Mouse (Mus musculus) layer of hippocampus, adult 8-10 months (tissue): ENCODE data around the gene 2610528J11Rik. TPM values are rescaled to one million over a fixed set of nuclear protein-coding genes. Genes with fewer than 3 reads are reported as not detected.
"Not testable (repeated sequence)": the region's sequence is repeated elsewhere in the genome, so short reads cannot be mapped to it uniquely, and the experiment has no call there.

Experiments used
- DNase-seq, 2 experiments: peaks; one replicate each; pipeline ENCODE4 v3.0.0; 2022; ENCODE audit warnings: low spot score in 2 of 2
- total RNA-seq, 4 experiments: library from RNA; stranded (reverse); gene quantifications; 2 replicates each; pipeline ENCODE4 v1.2.4; 2022

The 2610528J11Rik gene
- not detected for total RNA-seq

GRCm38 (mm10) chr4:118526408-118527334, at the start of gene 2610528J11Rik:
2610528J11Rik (plus strand) TSS chr4:118526999.
- DNase-seq = no peak

DNA sequence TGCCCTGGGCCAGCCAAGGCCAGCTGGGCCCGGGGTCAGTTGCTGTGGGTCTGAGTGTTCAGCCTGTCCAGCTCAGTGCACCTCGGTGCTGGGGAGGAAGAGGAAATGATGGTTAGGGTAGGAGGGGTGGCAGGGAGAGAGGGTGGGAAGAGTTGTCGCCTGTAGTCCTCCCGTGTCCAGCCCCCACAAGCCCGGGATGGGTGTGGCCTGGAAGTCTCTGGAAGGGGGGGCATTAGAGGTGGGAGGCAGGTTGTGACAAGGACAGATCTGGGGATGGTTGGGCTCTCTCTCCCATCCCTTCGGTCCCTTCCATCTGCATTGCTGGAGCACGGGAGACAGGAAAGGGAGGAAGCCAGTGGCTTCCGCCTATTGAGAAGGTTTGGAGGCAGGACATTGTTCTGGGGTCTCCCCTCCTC, 37.1 kb upstream of the 2610528J11Rik start, which contains the start of gene Tie1:
TSS of gene Tie1 (minus strand) at position 345 of the 416 bp plus-strand sequence.
- DNase-seq = no peak

- DNase-seq = no peak
Measured at GRCm38 (mm10) chr4:118490461-118490860, 36.3 kb upstream of the 2610528J11Rik start.

GRCm38 (mm10) chr4:118500171-118500724, 26.6 kb upstream of the 2610528J11Rik start:
- no peak for DNase-seq

DNA sequence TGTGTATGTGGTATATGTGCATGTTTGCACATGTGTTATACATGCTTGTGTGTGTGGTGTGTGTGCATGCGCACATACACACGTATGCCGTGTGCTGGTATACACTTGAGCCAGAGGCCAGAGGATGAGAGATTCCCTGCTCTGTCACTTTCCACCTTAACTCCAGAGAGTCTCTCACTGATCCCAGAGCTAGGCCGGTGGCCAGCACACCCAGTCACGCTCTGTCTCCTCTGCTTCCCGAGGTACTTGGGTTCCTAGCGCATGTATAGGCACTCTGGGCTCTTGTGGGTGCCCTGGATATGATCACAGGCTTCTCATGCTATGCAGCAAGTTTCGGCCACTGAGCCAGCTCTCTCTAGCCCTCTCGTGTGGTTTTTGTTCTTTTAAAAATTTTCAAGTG, 26.0 kb upstream of the 2610528J11Rik start:
- DNase-seq = no peak

GRCm38 (mm10) chr4:118505551-118505950, 21.2 kb upstream of the 2610528J11Rik start:
- DNase-seq = no peak

- DNase-seq = not testable (repeated sequence)
Measured at GRCm38 (mm10) chr4:118507171-118507570, 19.6 kb upstream of the 2610528J11Rik start.

GRCm38 (mm10) chr4:118509050-118509449, 17.7 kb upstream of the 2610528J11Rik start:
- no peak for DNase-seq

DNA sequence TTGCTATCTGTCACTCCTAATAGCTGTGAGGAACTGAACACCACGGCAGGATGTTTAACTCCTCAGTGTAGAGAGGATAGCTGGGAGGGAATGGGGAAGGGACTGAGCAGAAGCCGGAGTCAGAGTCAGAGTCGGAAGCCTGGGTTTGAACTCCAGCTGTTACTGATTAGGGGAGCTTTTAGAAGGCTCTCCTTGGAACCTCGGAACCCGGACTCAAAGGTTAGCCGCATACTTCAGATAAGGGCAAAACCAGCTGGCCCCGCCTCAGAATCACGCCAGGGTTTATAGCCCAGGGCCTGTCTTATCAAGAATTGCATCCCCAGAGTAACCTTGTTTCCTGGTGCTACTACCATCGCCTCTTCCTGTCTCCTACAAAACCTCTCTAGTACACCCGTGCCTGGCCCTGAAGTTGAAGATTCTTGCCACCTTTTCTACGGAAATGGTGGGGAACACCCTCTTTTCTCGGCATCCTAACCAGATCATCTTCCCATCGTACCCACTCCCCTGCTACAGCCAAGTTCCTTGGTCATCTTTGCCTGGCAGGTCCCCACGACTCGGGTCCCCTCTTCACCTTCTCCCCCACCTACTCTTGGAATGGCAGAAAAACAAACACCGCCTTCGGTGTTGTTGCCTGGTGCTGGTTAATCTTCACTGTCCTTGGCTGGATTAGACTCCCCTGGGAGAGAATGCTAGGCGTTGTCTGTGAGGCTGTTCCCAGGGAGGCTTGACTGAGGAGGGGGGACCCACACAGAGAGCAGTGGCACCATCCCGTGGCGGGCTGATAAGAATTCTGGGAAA, 9.9 kb upstream of the 2610528J11Rik start:
- DNase-seq = no peak

DNA sequence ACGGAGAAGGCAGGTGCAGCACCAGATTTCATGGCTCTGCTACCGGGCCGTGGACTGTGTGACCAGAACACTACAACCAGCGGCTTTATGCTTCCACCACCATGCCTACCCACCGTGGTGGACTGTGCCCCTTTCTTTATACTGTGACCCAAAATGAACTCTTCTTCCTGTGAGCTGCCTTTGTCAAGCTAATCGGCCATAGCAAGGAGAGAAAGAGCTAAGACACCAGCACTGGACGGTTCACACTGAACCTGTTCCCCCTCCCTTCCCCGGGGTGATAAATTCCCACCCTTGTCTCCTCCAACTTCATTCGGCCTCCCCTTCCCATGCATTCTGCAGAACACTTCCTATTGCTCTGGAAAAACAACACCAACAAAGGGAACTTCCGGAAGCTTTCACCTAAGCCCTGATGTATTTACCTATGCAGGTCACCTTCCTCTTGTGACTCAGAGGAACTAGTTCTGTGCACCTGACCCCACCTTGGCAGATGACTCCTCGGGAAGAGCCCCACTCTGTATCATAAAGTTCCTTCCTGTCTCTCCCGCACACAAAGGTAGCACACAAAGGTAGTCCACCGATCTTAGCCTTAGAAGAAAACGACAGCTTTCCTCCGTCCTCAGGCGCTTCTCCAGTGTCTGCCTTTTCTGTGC, 9.2 kb upstream of the 2610528J11Rik start:
- no peak for DNase-seq

- no peak for DNase-seq
Measured at GRCm38 (mm10) chr4:118518208-118518607, 8.6 kb upstream of the 2610528J11Rik start.

GRCm38 (mm10) chr4:118522248-118522647, 4.6 kb upstream of the 2610528J11Rik start:
- no peak for DNase-seq

DNA sequence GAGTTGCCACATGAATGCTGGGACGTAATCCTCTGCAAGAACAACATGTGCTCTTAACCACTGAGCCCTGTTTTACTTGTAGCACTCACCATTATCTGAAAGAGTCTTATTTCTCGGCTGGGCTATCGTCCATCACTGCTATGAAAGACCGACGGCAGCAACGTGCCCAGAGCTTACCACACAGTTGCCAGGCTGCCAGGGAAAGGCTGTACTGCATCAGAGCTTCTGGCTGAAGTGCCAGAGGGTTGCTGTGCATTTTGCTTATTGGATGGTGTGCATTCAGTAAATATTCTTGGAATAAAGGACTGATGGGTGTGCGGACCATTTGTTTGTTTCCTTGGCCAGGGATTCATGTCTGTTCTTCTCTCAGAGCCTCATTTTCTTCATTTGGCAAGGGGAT, 2.8 kb upstream of the 2610528J11Rik start:
- peak in 1 of 2 experiments; percentile 24 for DNase-seq

DNA sequence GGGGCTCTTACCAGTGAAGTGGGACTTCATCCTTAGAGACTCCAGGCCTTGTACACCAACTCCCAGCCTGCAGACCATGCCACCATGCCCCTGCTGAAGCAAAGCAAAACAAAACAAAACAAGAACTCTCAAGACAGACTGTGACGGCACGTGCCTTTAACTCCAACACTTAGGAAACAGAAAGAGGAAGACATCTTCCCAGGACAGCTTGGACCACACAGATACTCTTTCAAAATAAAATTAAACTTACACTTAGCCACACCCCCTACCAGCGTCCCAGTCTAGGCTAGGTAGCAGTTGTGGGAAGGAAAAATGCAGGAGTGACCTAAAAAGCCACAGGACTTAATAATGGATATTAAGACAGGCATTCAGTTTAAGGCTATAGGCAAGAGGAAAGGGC, 1.0 kb upstream of the 2610528J11Rik start:
- DNase-seq = no peak

- no peak for DNase-seq
Measured at GRCm38 (mm10) chr4:118527335-118527681, 509 bp downstream of the 2610528J11Rik start.

DNA sequence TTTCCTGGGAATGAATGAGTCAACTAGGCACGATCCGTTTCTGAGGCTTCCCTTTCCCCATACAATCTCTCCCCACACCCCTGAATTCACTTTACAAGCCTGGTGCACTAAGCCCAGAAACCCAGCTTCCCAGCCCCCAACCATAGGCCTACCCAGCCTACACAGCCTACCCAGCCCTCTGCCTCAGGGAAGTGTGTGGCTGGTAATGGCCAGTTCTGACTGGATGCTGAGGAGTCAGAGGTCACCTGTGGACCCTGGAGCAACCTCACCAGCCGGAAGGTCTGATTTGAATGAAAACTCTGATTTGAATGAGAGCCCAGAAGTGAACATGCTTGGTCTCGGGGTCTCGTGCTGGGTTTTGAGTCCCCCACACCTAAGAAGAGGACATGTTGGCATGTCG, 921 bp downstream of the 2610528J11Rik start:
- no peak for DNase-seq

GRCm38 (mm10) chr4:118532663-118533062, 5.9 kb downstream of the 2610528J11Rik start:
- DNase-seq = no peak

DNA sequence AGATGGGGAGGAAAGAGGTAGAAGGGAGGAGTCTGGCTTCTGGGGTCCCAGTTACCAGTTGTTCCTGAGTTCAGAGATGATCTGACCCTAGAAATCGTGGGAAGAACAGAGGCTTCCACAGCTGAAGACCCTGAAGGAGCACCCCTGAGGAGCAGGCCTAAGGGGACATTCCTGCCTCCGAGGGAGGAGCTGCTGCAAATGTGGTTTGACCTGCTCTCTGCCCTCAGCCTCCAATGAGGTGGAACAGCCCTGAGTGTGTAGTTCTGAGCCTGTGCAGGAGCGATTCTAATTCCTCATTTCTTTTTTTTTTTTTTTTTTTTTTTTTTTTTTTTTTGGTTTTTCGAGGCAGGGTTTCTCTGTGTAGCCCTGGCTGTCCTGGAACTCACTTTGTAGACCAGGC, 6.4 kb downstream of the 2610528J11Rik start:
- DNase-seq = no peak

- no peak for DNase-seq
Measured at GRCm38 (mm10) chr4:118533605-118534004, 6.8 kb downstream of the 2610528J11Rik start.

DNA sequence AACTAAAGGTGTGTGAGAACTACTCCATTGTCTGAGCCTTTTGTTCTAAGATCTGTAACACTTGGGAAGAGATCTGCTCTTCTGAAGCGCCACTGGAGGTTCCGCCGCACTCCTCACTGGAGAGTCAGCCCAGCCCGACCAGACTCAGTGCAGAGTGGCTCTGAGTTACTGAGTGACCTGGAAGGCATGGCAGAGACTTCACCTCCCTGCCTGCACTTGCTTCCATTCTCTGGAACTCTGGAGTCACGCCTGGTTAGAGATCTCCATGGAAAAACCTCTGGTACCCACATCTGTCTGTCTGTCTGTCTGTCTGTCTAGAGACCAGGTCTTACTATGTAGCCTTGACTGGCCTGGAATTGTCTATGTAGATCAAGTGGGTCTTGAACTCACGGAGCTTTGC, 8.8 kb downstream of the 2610528J11Rik start:
- DNase-seq = no peak

DNA sequence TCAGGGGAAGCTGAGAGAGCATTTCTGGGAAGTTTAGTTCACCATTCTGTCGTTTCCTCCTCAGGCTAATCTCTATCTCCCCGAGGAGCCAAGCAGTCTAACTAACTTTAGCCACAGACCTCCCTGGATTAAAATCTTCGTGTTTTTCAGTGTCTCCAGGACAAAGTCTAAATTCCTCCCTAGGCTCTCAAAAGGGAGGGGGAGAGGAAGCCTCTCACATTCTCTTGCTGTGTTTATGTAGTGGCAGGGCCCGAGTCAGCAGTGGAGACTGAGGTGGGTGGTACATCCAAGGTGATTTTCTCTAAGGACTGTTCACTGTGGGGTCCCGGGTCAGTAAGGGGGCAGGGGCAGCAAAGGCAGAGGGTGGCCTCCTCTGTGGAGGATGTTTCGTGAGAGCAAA, 11.0 kb downstream of the 2610528J11Rik start:
- DNase-seq = no peak
